Mouse (Mus musculus): Measurements from ENCODE around the gene Pde10a. TPM values are rescaled to one million over a fixed set of nuclear protein-coding genes. Genes with fewer than 3 reads are reported as not detected.

Pde10a gene
- polyA plus RNA-seq, 1 experiment = 1.5 TPM

DNA sequence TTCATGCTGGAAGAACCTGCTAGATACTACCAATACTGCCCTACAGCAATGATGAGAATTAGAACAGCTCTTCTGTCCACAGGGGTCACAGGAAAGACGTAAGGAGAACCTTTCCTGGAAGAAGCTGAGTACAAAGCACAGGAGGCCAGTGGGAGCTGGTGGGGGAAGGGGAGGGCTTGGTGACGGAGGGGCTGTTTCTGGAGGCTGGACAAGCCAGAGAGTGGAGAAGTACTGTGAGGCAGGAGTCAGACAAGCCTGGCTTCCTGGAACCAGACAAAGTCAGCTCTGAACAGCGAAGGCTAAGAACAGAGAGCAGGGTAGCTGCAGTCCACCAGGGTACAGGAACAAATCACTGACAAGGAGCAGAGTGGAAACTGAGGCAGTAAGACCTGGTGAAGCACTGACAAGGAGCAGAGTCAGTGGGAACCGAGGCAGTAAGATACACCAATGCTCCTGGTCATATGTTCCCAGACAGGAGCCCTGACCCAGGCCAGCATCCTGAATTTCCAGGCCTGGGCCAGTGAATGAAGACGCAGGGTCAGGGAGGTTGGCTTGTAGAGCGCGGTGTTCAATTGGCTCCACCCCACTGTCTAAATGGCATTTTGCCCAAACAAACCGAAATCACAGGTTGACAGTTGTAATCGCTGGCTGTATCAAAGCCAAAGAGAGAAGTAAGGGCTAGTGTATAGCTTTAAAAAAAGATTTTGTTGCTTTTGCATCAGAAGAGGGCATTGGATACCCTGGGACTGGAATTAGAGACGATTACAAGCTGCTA lies 314.3 kb downstream of the Pde10a start:
- H3K27me3 ChIP-seq (ENCODE audit: control insufficient read depth, insufficient read depth, low read length) = no peaks in the 10 kb centered on the region
- no peaks in the 10 kb centered on the region for H3K36me3 ChIP-seq (ENCODE audit: control insufficient read depth, insufficient read depth, low read length)
- no peak overlapping the region for H3K4me3 ChIP-seq (ENCODE audit: extremely low read depth, insufficient read depth, insufficient read length)
- no peak for TF ChIP-seq CTCF (IDR thresholded peaks at IDR 0.05; ENCODE audit: extremely low read depth, insufficient read depth, insufficient read length, insufficient replicate concordance)
- TF ChIP-seq POLR2A (IDR thresholded peaks at IDR 0.05; ENCODE audit: low read depth, low read length) = no peak
- WGBS = 51% methylated on average over 10 of the region's 10 CpGs
- H3K4me1 ChIP-seq (ENCODE audit: control insufficient read depth, insufficient read depth, insufficient read length) = no peaks in the 10 kb centered on the region
- H3K27ac ChIP-seq (ENCODE audit: insufficient read depth, low read length) = no peak overlapping the region
- no peak for DNase-seq (ENCODE audit: low read depth in 1 of 2, low spot score in 2 of 2)

DNA sequence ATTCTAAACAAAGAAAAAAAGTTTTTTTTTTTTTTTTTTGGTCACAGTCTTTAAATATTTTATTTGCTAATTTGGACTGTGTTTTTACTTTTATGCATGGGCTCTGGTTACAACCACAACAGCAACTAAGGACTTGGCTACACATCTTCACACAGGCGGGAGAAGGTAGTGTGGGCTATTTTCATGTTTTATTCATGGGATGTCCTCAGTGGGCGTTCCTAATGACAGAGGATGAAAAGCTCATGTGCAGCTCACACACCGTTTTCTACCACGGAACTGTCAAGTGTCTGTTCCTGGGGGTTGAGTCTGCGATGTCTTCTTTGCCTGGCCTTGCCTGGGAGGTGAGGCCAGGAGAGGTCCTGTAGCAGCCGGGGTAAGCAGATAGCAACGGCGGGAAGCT lies 315.9 kb downstream of the Pde10a start:
- no peaks in the 10 kb centered on the region for H3K4me1 ChIP-seq (ENCODE audit: control insufficient read depth, insufficient read depth, insufficient read length)
- TF ChIP-seq POLR2A (IDR thresholded peaks at IDR 0.05; ENCODE audit: low read depth, low read length) (no peak), CTCF (IDR thresholded peaks at IDR 0.05; ENCODE audit: extremely low read depth, insufficient read depth, insufficient read length, insufficient replicate concordance) (no peak)
- no peak for DNase-seq (ENCODE audit: low read depth in 1 of 2, low spot score in 2 of 2)
- 90% methylated on average over 8 of the region's 8 CpGs for WGBS
- no peaks in the 10 kb centered on the region for H3K36me3 ChIP-seq (ENCODE audit: control insufficient read depth, insufficient read depth, low read length)
- H3K27ac ChIP-seq (ENCODE audit: insufficient read depth, low read length) = no peak overlapping the region
- no peaks in the 10 kb centered on the region for H3K27me3 ChIP-seq (ENCODE audit: control insufficient read depth, insufficient read depth, low read length)
- H3K4me3 ChIP-seq (ENCODE audit: extremely low read depth, insufficient read depth, insufficient read length) = no peak overlapping the region

DNA sequence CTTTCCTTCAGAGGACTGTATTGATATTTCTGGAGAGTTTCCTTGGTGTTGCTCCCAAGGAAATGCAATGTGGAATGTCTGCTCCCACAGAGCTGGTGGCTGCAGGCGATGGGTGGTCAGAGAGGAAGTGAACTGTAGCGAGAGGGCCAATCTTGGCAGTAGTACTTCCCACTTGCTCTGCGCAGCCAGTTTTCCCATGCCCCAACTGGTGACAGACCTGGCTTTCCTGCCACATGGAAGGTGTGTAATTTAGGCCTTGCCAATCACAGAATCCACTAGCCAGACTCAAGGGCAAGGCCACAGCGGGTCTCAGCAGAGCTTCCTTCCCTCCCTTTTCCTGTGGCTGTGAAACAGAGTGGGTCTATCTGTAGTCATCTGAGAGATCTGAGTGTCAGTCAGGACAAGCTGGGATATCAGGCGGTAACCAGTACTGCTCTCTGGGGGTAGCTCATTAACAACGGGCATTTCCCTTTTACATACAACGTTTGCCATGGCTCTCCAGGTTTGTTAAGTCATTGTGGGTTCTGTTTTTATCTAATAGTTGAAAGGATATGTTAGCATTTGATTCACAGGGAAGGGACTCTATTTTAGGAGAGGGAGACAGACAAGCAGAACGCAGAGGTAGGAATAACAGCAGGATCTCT lies 316.8 kb downstream of the Pde10a start:
- H3K4me1 ChIP-seq (ENCODE audit: control insufficient read depth, insufficient read depth, insufficient read length) = peaks cover 6% of the 10 kb centered on the region; the same call in 1 of the 2 replicates

DNA sequence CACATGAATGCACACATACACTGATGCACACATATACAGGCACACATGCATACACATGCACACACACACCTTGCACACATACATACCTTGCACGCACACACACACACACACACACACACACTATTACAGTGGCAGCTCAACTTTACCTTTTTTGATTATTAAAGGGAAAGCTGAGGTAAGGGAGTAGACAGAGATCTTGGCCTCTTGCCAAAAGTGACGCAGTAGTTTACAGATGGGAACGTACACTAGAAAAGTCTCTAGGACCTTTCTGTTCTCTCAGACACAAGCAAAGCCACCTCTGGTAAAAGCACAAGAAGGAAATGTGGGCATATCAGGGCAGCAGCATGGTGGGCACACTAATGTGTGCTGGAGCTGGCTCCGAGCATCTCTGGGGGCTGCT lies 317.5 kb downstream of the Pde10a start:
- Histone ChIP-seq H3K27me3 (ENCODE audit: control insufficient read depth, insufficient read depth, low read length) (no peaks in the 10 kb centered on the region), H3K36me3 (ENCODE audit: control insufficient read depth, insufficient read depth, low read length) (no peaks in the 10 kb centered on the region), H3K27ac (ENCODE audit: insufficient read depth, low read length) (no peak overlapping the region), H3K4me3 (ENCODE audit: extremely low read depth, insufficient read depth, insufficient read length) (no peak overlapping the region), H3K4me1 (ENCODE audit: control insufficient read depth, insufficient read depth, insufficient read length) (peaks cover 6% of the 10 kb centered on the region; the same call in 1 of the 2 replicates)
- DNase-seq (ENCODE audit: low read depth in 1 of 2, low spot score in 2 of 2) = no peak
- WGBS = 63% methylated on average over 4 of the region's 4 CpGs
- TF ChIP-seq CTCF (IDR thresholded peaks at IDR 0.05; ENCODE audit: extremely low read depth, insufficient read depth, insufficient read length, insufficient replicate concordance) (no peak), POLR2A (IDR thresholded peaks at IDR 0.05; ENCODE audit: low read depth, low read length) (no peak)

More for the DNA sequence above, 316.8 kb downstream of the Pde10a start:
- H3K4me3 ChIP-seq (ENCODE audit: extremely low read depth, insufficient read depth, insufficient read length) = no peak overlapping the region
- WGBS = 30% methylated on average over 8 of the region's 8 CpGs
- TF ChIP-seq POLR2A (IDR thresholded peaks at IDR 0.05; ENCODE audit: low read depth, low read length) (no peak), CTCF (IDR thresholded peaks at IDR 0.05; ENCODE audit: extremely low read depth, insufficient read depth, insufficient read length, insufficient replicate concordance) (no peak)
- no peaks in the 10 kb centered on the region for H3K36me3 ChIP-seq (ENCODE audit: control insufficient read depth, insufficient read depth, low read length)
- no peaks in the 10 kb centered on the region for H3K27me3 ChIP-seq (ENCODE audit: control insufficient read depth, insufficient read depth, low read length)
- H3K27ac ChIP-seq (ENCODE audit: insufficient read depth, low read length) = no peak overlapping the region
- no peak for DNase-seq (ENCODE audit: low read depth in 1 of 2, low spot score in 2 of 2)

DNA sequence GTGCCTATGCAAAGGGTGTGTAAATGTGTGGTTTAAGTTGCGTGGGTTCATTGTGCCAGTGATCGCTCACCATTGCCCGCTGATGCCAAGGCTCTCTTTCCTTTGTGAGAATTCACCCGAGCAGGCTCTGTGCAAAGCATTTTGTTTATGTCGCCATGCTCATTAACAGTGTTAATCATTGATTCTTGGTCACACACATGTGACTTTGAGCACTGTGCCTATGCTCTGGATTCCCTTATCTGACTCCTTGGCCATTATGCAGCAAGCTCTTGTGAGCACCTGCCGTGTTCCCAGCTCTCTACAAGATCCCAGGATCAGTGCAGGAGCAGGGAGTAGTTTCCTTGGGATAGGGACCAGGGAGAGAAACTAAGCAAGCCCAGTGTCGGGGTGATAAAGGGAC lies 318.8 kb downstream of the Pde10a start:
- Histone ChIP-seq H3K27me3 (ENCODE audit: control insufficient read depth, insufficient read depth, low read length) (no peaks in the 10 kb centered on the region), H3K36me3 (ENCODE audit: control insufficient read depth, insufficient read depth, low read length) (no peaks in the 10 kb centered on the region), H3K27ac (ENCODE audit: insufficient read depth, low read length) (no peak overlapping the region), H3K4me1 (ENCODE audit: control insufficient read depth, insufficient read depth, insufficient read length) (peaks cover 6% of the 10 kb centered on the region; the same call in 1 of the 2 replicates), H3K4me3 (ENCODE audit: extremely low read depth, insufficient read depth, insufficient read length) (no peak overlapping the region)
- TF ChIP-seq POLR2A (IDR thresholded peaks at IDR 0.05; ENCODE audit: low read depth, low read length) (no peak), CTCF (IDR thresholded peaks at IDR 0.05; ENCODE audit: extremely low read depth, insufficient read depth, insufficient read length, insufficient replicate concordance) (no peak)
- 92% methylated on average over 7 of the region's 7 CpGs for WGBS
- DNase-seq (ENCODE audit: low read depth in 1 of 2, low spot score in 2 of 2) = no peak

DNA sequence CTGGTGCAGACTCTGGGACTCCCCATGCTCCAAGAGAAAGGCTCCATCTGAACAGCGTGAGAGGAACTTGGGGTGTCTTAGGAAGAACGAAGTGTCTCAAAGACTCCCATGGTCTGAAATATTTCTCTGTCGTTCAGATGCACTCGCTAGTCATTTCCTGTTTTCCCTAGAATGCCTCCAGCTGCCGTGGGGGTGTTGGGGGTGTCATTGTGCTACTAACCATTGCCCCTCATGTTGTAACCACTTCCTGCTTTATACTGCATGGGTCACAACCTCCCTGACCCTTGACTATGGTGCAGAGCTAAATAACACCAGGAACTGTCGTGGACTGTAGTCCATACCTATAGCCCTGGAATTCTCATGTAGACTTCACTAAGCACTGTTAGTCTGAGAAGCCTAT lies 321.3 kb downstream of the Pde10a start:
- TF ChIP-seq CTCF (IDR thresholded peaks at IDR 0.05; ENCODE audit: extremely low read depth, insufficient read depth, insufficient read length, insufficient replicate concordance) = no peak
- TF ChIP-seq POLR2A (IDR thresholded peaks at IDR 0.05; ENCODE audit: low read depth, low read length) = no peak
- no peak for DNase-seq (ENCODE audit: low read depth in 1 of 2, low spot score in 2 of 2)
- Histone ChIP-seq H3K36me3 (ENCODE audit: control insufficient read depth, insufficient read depth, low read length) (no peaks in the 10 kb centered on the region), H3K4me3 (ENCODE audit: extremely low read depth, insufficient read depth, insufficient read length) (no peak overlapping the region), H3K27me3 (ENCODE audit: control insufficient read depth, insufficient read depth, low read length) (no peaks in the 10 kb centered on the region), H3K27ac (ENCODE audit: insufficient read depth, low read length) (no peak overlapping the region), H3K4me1 (ENCODE audit: control insufficient read depth, insufficient read depth, insufficient read length) (peaks cover 6% of the 10 kb centered on the region; the same call in 1 of the 2 replicates)
- 11% methylated on average over 6 of the region's 6 CpGs for WGBS

DNA sequence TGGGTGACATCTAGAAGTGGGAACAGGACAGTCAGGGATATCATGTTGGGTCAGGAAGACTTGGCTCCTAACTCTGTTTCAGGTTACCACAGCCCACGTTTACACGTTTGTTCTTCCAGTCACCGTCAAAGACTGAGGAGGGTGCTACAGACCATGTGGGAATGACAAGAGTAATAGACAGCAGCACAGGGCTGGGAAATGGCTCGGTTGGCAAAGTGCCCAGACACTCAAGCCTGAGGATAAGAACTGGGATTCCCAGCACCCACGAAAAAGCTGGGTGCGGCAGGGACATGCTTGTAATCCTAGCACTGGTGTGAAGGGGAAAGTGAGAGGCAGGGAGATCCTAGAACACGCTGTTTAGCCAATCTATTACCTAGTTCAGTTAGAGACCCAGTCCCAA lies 322.4 kb downstream of the Pde10a start:
- no peaks in the 10 kb centered on the region for H3K36me3 ChIP-seq (ENCODE audit: control insufficient read depth, insufficient read depth, low read length)
- H3K27ac ChIP-seq (ENCODE audit: insufficient read depth, low read length) = no peak overlapping the region
- H3K27me3 ChIP-seq (ENCODE audit: control insufficient read depth, insufficient read depth, low read length) = no peaks in the 10 kb centered on the region
- H3K4me1 ChIP-seq (ENCODE audit: control insufficient read depth, insufficient read depth, insufficient read length) = peaks cover 6% of the 10 kb centered on the region; the same call in 1 of the 2 replicates
- DNase-seq (ENCODE audit: low read depth in 1 of 2, low spot score in 2 of 2) = no peak
- no peak overlapping the region for H3K4me3 ChIP-seq (ENCODE audit: extremely low read depth, insufficient read depth, insufficient read length)
- TF ChIP-seq CTCF (IDR thresholded peaks at IDR 0.05; ENCODE audit: extremely low read depth, insufficient read depth, insufficient read length, insufficient replicate concordance) (no peak), POLR2A (IDR thresholded peaks at IDR 0.05; ENCODE audit: low read depth, low read length) (no peak)
- WGBS = 86% methylated on average over 7 of the region's 7 CpGs
